Mouse (Mus musculus) monocyte, adult 2 months (primary cell): ENCODE results near the gene Sohlh1.

Source experiments
- DNase-seq, 2 experiments: peaks; one replicate each; pipeline ENCODE4 v3.0.0; 2022; ENCODE audit warnings: low spot score in 2 of 2, low read depth in 1 of 2

Gene Sohlh1

DNA sequence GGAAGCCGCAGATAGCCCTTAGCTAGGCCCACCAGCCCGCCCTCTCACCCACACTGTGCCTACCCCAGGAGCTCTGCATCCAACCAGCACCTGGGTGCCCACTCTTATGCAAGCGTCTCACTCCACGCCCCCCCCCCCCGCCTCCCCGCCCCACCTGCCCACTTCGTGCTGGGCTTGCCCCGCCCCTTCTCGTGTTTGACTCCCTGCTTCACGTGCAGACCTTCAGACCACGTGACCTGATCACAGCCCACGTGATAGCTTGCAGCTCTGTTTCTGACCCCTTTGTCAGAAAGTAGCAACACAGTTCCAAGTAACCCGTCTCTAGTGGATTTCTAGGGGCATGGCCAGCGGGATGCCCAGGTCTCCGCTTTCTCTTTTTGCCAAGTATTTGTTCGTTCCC, at the start of gene Sohlh1:
Gene Sohlh1, minus strand, starts transcription at position 23 of the 400 bp plus-strand sequence.
- no peak for DNase-seq

DNA sequence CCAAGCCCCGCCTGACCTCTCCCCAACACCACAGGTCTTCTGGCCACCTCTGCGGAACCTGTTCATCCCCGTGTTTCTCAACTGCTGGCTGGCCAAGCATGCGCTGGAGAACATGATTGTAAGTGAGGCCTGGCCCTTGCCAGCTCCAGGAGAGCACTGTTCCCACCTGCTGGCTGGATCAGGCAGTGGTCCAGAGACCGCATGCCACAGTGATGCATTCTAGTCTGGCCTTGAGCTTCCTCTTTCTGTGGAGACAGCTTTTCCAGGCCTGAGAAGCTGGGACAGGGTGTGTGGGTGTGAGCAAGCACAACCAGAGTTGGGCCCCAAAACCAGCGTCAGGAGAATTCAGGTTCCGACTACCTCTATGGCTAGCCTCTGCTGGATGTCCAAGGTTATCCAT, 45.4 kb upstream of the Sohlh1 start:
- no peak for DNase-seq

DNA sequence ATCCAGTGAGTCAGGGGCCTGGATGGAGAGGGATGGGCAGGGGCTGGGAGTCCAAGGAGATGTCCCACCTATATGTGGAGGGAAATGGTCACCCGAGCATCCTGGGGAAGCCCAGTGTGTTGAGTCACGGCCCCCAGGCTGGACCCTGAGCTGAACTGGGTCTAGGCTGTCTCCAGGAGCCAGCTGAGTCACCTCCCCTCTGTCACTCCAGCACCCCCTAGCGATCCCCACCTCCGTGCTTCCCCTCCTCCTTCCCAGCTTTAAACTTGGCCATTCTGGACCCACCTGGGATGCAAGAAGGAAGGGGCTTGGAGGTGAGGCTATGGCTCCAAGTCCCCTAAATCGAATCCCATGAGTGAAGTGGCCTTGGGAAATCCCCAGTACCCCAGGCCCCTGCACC, 41.1 kb upstream of the Sohlh1 start:
- no peak for DNase-seq

DNA sequence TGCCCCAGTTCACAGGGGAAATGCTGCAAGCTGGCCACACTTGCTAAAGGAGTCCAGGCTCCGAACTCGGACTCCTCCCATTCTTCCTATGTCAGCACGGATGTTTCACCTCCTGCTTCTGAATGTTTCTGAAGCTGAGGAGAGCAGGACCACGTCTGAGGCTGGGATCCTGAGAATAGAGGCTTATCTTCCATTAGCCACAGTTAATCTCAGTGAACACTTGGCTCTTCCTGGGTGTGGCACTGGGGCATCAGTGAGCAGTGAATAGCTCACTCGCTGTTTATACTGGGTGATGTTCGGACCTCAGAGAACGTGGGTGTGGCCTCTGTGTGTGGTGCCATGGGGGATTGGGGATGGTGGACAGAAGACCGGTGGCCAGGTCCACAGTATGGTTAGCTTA, 40.2 kb upstream of the Sohlh1 start:
- no peak for DNase-seq

DNA sequence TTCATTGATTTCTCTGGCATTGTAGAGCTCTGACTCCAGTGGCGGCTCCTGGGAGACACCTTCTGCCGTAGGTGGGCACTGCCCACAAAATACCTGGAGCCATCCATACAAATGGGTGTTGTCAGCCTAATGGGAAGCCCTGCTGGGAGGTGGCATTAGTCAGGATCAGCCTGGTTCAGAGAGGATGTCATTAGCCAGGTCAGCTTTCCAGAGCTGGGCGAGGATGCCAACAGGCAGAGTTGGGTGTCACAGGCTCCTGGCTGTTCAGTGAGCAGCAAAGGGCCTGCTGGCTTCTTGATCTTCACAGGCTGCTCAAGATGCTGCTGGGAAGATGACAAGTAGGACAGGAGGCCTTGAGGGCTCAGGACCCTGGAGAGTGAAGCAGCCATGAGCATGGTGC, 37.7 kb upstream of the Sohlh1 start:
- no peak for DNase-seq

DNA sequence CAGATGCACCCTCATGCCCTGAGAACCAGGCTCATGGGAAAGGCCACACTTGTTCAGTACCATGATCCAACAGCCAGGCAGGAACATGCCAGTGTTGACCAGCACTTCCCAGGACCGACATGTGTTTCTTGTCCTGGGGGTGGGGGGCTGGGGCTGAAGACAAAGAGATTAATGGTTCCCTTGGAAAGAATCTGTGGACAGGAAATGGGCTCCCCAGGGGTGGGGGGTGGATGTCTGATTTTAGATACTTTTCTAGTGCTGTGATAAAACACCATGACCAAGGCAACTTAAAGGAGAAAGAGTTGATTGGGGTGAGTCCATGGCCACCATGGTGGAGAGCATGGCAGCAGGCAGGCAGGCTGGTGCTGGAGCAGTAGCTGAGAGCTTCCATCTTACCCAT, 35.2 kb upstream of the Sohlh1 start:
- DNase-seq: no peak

DNA sequence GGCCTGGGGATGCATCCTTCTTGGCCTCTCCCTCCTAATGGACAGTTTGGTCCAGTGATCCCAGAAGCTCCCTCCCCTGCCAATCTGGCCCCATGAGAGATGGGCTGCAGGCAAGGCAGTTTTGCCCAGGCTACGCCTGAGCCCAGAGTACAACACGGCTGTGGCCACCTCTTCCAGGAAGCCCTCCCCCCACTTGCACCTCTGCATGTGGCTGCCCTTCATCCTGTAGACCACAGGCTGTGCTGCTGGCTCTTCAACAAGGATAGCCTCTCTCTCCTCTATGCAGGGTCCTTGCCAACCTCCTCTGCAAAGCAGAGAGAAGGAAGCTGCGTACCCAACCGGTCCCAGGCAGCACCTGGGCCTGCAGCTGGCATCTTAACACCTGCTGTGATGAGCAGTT, 32.0 kb upstream of the Sohlh1 start:
- DNase-seq: no peak

DNA sequence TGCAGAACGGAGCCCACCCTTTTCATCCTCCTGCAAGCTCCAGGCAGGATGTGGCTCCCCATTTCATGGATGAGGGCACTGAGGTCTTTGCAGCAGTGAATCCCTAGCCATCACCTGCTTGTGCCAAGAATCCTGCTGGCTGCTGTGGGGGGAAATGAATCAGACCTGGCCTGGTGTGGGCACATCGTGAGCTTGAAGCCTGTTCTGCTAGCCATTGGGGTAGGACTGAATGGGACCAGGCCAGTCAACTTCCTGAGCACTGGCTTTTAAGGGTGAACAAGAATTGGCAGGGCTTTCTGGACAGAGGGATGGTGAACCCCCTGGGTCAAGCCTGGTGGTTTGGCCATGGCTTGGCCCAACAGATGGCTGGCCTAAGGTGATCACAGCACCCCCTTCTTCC, 31.5 kb upstream of the Sohlh1 start:
- no peak for DNase-seq

DNA sequence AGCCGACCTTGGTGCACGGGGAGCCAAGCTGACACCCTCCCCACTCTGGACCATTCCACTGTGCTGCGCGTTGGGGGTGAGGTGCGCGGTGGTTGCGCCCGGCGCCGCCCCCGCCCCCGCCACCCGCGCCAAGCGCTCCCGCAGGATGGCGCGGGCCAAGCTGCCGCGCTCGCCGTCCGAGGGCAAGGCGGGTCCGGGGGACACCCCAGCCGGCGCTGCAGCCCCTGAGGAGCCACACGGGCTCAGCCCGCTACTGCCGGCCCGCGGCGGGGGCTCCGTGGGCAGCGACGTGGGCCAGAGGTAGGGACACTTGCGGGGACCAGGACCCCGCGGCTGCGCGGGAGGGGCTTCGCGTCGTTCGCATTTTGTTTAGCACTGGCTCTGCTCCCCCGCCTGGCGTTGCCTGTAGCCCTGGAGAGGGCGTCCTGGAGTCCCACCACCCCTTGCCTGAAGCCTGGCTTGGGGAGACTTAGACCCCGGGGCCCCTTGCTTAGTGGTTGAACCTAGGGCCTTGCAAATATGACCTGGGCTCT, 30.8 kb upstream of the Sohlh1 start:
- DNase-seq: no peak

DNA sequence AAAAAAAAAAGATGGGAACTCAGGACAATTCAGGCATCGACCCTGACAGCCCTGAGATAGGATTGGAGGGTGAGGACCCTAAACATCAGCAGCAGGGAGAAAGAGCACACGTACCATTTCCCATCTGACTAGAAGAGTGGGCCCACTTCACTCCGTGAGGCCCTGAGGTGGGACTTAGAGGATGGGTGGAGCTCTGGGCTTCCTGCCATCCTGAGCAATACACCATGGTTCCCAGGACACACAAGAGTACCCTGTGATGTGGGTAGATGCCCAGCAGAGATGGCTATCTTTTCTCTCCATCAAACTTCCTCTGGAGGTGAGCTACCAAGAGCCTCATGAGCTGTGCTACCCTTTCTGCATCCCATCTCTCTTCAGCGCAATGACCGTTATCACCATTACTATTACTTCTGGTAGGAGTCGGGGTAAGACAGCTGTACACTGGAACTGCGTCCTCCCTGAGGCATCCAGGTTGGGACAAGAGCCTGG, 30.2 kb upstream of the Sohlh1 start:
- DNase-seq: no peak

DNA sequence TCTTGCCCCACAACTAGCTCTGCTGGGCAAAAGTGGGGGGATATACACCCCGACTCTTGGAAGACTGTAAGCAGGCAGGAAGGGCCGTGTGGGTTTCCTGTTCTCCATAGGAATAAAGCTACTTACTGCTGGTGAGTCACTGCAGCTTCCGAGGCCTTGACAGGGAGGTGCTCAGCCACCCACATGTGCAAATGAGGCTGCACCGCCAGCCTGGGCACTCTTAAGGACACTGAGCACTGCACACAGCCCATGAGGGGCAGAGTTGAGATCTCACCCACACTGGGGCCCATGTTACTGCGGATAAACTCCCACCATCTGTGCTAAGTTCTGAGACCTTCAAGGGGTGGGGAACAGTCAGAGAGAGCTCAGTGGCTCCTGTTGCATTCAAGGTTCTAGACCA, 19.6 kb upstream of the Sohlh1 start:
- no peak for DNase-seq

DNA sequence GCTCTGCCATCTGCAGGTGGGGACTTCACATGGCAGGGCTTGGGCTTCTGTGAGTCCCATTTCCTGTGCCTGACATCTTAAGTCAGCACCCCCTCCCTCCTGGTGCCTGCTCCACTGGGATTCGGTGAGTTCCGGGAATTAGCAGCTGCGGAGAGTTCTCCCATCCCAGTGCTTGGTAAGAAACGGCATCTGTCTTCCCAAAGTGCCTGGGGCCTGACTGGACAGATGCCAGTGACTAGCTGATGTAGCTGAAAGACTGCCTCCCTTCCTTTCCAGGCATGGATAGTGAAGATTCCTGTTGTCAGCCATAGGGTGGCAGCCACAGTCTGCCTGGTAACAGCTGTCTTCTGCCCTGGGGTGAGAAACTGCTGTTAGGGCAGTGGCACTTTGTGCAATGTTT, 18.4 kb upstream of the Sohlh1 start:
- no peak for DNase-seq

DNA sequence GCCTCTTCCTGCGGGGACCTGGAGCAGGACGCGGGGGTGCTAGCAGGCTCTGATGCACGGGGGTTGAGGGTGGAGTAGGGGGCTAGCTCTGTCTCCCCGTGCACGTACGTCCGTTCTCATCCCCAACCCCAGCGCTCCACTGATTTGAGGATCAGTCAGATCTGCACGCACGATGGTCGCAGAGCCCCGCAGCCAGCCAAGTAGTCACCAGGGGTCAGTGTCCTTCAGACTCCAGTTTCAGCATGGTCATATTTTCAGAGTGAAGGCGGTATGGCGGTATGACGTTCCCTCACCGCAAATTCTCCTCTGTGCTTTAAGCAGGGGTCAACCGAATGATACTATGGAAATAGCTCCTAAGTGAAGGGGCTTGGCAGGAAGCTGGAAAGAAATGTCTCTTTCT, 17.2 kb upstream of the Sohlh1 start:
- DNase-seq: no peak

DNA sequence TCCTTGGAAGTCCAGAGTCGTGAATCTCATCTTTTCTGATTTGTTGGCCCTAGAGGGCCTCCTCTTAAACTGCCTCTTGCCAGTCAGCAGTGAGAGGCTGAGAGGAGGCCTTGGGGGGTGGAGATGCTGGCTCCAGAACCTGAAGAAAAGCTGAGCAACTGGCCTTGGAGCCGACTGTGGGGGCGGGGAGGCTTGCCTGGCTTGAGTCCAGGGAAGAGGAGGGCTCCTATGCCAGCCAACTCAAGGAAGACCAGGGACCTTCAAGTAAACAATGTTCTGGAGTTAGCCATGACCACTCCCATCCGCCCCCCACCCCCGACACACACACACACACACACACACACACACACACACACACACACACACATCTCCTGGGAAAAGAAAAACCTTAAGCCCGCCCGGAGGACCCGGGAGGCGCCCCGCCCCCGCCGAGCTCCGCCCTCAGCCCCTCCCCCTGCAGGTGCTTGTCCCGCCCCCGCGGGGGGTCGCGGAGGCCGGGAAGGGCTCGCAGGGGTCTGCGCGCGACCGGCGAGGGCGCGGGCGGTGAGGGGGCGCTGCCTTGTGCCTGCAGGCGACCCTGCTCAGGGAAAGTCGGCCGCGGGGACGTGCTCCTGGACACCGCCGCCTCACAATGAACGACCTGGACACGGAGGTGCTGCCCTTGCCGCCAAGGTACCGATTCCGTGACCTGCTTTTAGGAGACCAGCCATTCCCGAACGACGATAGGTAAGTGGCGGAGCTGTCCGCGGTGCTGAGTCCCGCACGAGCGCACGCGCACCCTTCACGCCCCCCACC, 16.5 kb upstream of the Sohlh1 start, which contains the start of gene Kcnt1:
Gene Kcnt1, plus strand, starts transcription at position 398 of the 795 bp plus-strand sequence.
- DNase-seq: no peak

DNA sequence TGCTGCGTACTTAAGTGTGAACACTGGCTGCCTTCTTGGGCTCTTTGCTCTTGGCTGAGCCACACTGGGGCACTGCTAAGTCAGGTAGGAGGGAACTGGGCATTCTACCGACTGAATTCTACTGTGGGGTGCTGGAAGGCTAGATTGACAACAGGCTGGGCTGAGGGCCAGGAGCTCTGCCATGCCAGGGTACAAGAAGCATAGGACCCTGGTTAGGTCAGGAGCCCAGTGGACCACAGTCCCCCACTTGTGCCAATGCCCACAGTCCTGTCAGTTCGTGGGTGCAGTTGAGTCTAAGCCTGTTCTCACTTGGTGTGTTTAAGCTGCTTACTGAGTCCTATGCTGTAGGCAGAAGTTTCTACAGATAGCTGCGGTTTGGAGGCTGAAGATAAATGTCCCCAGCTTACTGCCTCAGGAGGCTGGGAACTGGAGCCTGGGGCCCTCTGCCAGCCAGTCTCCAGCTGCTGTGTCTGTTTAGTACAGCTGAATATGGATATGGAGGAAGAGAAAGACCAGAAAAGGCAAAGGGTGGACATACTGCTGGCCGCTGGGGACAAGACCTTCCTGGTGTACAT, 15.7 kb upstream of the Sohlh1 start:
- no peak for DNase-seq

DNA sequence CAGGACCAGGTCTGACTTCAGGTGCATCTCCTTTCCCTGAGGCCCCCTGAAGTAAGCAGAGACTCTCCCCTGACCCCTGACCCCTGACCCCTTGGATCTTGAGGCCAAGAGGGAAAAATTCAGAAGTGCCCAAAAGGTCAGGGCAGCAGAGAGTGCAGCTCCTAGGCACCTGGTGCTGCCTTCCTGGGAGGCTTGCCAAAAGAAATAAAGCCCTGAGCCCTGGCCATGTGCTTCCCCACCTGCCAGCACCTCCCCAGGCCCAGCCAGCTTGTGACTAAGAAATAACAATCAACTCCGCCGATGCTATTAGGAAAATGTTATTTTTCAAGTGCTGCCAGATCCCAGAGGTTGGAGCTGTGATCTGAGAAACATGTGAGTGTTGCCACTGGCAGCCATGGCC, 15.0 kb upstream of the Sohlh1 start:
- DNase-seq: no peak

DNA sequence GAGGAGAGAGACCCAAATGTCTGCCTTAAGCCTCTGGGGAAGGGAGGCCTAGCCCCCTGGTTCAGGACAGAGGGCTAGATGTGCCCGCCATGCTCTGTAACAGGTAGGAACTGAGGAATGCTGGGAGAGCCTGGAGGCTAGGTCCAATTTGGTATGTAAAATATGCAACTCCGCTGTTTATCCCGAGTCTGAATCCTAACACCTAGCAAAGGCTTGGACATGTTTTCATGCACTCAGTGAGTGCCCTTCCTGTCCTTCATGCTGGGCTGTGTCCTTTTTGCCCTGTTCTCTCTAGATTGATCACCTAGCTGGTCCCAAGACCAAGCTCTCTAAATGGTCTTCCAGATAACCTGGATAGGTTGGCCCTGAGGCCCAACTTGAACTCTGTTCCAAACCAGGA, 12.8 kb upstream of the Sohlh1 start:
- DNase-seq: no peak

DNA sequence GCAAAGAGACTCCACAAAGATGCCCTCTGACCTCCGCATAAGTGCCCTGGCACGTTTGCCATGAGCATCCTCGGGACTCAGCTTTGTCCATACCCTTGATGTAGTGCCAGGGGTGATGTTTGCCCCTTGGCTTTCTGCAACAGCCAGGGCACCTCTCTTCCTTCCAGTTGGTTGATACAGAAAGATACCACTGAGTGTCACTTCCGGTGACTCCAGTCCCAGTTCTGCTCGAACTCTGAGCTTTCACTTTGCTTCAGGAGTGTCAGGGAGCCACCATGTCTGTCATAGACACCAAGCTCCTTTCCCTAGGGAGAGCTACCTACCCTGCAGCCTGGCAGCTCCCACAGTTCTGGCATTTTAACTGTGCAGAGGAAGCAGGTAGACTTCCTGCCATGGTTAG, 7.0 kb upstream of the Sohlh1 start:
- no peak for DNase-seq

DNA sequence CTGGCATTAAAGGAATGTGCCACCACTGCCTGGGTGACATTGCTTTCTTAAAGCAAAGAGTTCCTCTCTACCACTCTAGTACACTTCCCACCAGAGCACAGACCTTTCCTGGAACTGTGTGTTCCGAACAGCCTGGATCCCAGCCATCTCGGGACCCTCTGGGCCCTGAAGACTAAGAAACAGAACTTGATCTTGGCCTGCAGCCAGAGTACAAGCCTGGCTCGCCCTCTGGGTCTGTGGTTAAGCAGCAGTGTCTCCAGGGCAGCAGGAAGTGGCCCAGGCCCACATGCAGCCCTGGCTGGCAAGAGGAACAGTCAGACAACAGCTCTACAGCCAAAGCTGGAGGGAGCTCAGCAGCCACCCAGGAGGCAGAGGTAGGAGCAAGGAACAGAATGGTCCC, 5.6 kb upstream of the Sohlh1 start:
- no peak for DNase-seq

DNA sequence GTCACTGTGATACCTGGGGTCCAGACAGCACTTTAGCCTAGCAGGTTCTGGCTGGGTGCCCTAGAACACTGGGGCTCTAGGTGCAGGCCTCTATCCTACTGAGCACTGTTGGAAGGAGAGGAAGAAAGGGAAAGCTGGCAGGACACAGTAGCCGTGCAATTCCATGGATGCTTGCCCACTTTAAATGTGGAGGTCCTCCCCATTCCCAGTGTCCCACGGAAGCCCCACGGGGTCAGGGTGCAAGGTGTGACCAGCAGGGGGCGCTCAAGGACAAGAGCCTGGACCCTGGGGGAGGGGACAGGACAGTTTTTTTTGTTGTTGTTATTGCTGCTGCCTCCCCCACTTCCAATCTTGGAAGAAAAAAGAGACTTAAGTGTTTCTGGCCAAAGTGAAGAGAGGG, 3.3 kb upstream of the Sohlh1 start:
- peak in 1 of 2 experiments; percentile 24 for DNase-seq

DNA sequence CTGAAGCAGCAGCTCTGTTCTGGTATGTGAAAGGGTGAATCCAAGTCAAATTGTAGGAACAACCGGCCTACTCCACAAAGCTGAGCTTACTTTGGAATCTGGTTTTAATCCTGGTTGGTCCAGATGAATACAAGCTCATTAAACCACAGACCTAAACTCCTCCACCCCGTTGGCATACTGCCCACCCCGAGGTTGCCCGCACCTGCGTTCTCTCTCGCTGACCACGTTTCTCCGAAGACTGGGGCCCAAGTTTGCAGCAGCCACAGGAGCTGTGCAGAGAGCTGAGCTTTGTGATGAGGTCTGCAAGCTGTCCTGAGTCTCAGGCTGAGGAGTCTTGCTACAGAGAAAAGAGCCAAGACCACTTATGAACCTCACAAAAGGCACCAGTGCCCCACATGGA, 532 bp downstream of the Sohlh1 start:
- DNase-seq: no peak

DNA sequence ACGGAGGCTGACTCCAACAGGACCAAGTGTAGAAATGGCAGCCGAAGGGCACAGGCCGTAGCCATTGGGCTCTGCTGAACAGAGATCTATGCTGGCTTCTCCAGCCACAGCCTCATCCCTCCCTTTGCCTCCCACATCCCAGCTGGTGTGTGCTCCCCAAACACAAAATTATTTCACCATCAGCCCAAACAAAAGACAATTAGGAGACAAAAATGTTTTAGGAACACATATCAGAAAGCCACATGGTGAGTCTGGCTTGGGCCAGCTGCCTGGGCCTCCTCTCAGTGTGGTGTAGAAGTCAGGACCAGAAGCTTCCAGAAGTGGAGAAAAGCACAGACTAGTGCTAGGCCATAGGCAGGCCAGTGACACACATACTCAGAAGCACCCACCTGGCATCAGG, 3.0 kb downstream of the Sohlh1 start:
- no peak for DNase-seq

DNA sequence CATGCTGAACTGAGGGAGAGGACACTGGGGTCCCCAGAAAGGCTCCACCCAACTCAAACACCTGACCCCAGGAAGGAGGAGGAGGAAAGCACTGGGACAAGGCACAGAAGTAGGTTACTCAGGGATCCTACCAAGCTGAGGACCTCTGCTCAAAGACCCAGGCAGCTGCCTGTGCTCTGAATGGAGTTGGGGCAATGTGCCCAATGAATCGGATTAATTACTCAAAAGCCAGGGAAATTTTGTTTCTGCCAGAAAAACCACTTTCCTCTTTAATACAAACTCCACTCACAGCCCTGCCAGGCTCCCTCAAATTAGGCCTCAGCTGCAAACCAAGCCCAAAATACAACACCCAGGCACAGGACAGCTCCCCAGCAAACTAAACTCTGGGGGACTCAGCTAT, 4.3 kb downstream of the Sohlh1 start:
- no peak for DNase-seq
